Mouse (Mus musculus): ENCODE measurements at regions not wholly inside any gene's neighbourhood (a gene's known extent, or its start where the extent isn't known, plus 50 kb on each side); places are given as distances from the start of the nearest gene placed in this dataset.

DNA sequence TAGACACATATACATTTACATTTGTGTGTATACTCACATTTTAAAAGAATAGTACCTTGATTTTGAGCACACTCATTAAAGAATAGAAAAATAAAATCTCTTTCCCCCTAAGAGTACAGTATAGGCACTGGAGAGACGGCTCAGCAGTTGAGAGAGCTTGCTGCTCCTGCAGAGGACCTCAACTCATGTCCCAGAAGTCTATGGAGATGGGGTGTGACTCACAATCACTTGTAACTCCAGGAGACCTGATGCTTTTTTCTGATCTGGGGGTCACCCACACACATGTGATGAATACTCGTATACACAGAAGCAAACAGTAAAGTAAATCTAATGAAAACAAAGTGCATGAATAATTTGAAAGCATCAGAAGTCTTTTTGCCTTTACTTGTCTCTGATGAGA lies 129.5 kb upstream of the Peli1 start:
- TF ChIP-seq CTCF (IDR thresholded peaks at IDR 0.05; ENCODE audit: borderline replicate concordance, insufficient read depth, low read length) (no peak), POLR2A (IDR thresholded peaks at IDR 0.05; ENCODE audit: low read depth, low read length) (no peak)
